In the genomic region with DNA sequence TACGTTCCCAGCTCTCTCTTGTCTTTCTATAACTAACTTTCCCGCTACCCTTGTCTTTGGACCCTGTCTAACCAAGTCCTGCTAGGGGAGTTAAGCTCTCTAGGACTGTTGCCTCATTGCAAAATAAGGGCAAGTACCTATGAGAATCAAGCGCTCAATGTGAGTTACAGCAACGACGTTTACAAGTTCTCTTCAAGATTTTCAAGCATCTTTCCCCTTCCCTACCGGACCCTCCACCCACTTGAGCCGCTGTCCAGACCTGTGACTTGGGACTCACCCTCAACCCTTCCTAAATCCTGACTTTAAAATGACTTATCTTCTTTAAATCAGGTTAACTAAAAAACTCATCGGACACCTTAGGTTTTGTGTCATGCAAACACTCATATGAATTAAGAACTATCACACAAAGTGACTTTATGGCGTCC, we compare ENCODE assay signal across 8 mouse cellular contexts. TPM values are rescaled to one million over a fixed set of nuclear protein-coding genes. Genes with fewer than 3 reads are reported as not detected.
A peak's percentile ranks its signal among the peaks of the same experiment; 100 is the strongest.
DNase-seq lines count a peak whose midpoint lies in the region; ATAC-seq lines count a peak whose summit lies in the region.

No protein-coding gene starts in this region.

- peak overlapping the region; percentile 99 for H3K9ac ChIP-seq in forebrain, embryonic 16.5 days (replicated peaks; ENCODE audit: low read depth, low read length)

- peak; percentile 3 for ATAC-seq in forebrain, embryonic 16.5 days
- 0 out of 2 replicates have a peak, but pooled peaks have one; percentile 21 for ATAC-seq in monocyte, adult 5-6 weeks (replicated peaks; ENCODE audit: insufficient number of reproducible peaks, low FRiP score, low TSS enrichment, poor library complexity, severe bottlenecking)

- H3K4me3 ChIP-seq in forebrain, embryonic 16.5 days (replicated peaks; ENCODE audit: low read length), result peak overlapping the region; percentile 84

- peak overlapping the region; percentile 85 for H3K4me2 ChIP-seq in forebrain, embryonic 16.5 days (ENCODE audit: low read length)

- DNase-seq in heart, adult 8-10 months (ENCODE audit: low spot score), result peak; percentile 41
- DNase-seq in heart, adult 9 months (ENCODE audit: low spot score in 2 of 2), result no peak
- DNase-seq in MEL-GATA-1-ER (ENCODE audit: extremely low read depth, low read depth), result peak; percentile 30
- peak; percentile 5 to 34 for DNase-seq in kidney, postnatal 36 days
- DNase-seq in layer of hippocampus, postnatal 14 days (ENCODE audit: low spot score in 2 of 2), result no peak
- DNase-seq in ovary, adult 18-20 months (ENCODE audit: low spot score), result no peak

- H3K27me3 ChIP-seq in forebrain, embryonic 16.5 days (replicated peaks; ENCODE audit: control insufficient read depth, insufficient read depth, low read length), result no peaks in the 10 kb centered on the region

- WGBS in forebrain, embryonic 16.5 days, result 3% methylated on average over 9 of the region's 9 CpGs

- H3K9me3 ChIP-seq in forebrain, embryonic 16.5 days (ENCODE audit: control insufficient read depth, low read length), result no peaks in the 10 kb centered on the region

- no peaks in the 10 kb centered on the region for H3K36me3 ChIP-seq in forebrain, embryonic 16.5 days (ENCODE audit: control insufficient read depth, insufficient read depth)

- peak overlapping the region; percentile 93 for H3K27ac ChIP-seq in forebrain, embryonic 16.5 days (ENCODE audit: low read length)

- peaks cover 11% of the 10 kb centered on the region for H3K4me1 ChIP-seq in forebrain, embryonic 16.5 days (replicated peaks; ENCODE audit: control insufficient read depth, insufficient read depth, low read length)

RNA-seq across cellular contexts. Expression of a gene that starts 0.3 kb away (rescaled TPM):
- 10 to 100 TPM; 16.7 to 19.1 (median 18.9) TPM for total RNA-seq in heart, adult 8-10 months (2022)
- 1.9 and 2.2 TPM in 2 replicates for polyA plus RNA-seq in forebrain, embryonic 16.5 days (2015; fragmentation: Nextera tagmentation; extraction: Ambion mirVana)
- total RNA-seq in monocyte, adult 5-6 weeks (2017), result 24.7 to 36.6 TPM (median 35.7 TPM) in 3 replicates
- total RNA-seq in layer of hippocampus, postnatal 14 days (2021), result 1 to 10 TPM; 7.9 to 8.0 TPM

RNA-seq across cellular contexts. Expression of a gene that starts 11.9 kb away (rescaled TPM):
- total RNA-seq in heart, adult 8-10 months (2022), result not detected
- 0.80 and 1.2 TPM in 2 replicates for polyA plus RNA-seq in forebrain, embryonic 16.5 days (2015; fragmentation: Nextera tagmentation; extraction: Ambion mirVana)
- not detected in 3 replicates for total RNA-seq in monocyte, adult 5-6 weeks (2017)
- 10 to 100 TPM; 10.3 to 12.4 TPM for total RNA-seq in layer of hippocampus, postnatal 14 days (2021)

RNA-seq across cellular contexts. Expression of a gene that starts 37.6 kb away (rescaled TPM):
- 10 to 100 TPM; 15.8 to 17.0 (median 16.4) TPM for total RNA-seq in heart, adult 8-10 months (2022)
- 17.2 and 18.0 TPM in 2 replicates for polyA plus RNA-seq in forebrain, embryonic 16.5 days (2015; fragmentation: Nextera tagmentation; extraction: Ambion mirVana)
- total RNA-seq in monocyte, adult 5-6 weeks (2017), result 12.7 to 16.9 TPM (median 16.6 TPM) in 3 replicates
- 10 to 100 TPM; 38.8 to 39.6 TPM for total RNA-seq in layer of hippocampus, postnatal 14 days (2021)

Comparison
In these comparisons a context has a peak if more than half of its experiments do, and no peak if none do; other contexts are left out.
1. DNase-seq: peak in heart, adult 8-10 months (single experiment), MEL-GATA-1-ER (single experiment) and kidney, postnatal 36 days (2 of 2); none in heart, adult 9 months (0 of 2), layer of hippocampus, postnatal 14 days (0 of 2) and ovary, adult 18-20 months (single experiment).
2. RNA of a gene that starts 11.9 kb away (total RNA-seq): 10.3 to 12.4 TPM in layer of hippocampus, postnatal 14 days; not detected in heart, adult 8-10 months and not detected in monocyte, adult 5-6 weeks; every median in the first group is over 10 times any median in the second.